Mouse (Mus musculus): Measurements from ENCODE around the gene Agl.

The Agl gene

GRCm38 (mm10) chr3:116807811-116808506 lies at the start of gene Agl:
Gene Agl, minus strand, starts transcription at chr3:116808166.
- in situ Hi-C loops (cut with MboI, MseI), result no loop called here

- in situ Hi-C loops (cut with MboI, MseI), result no loop called here
Measured at GRCm38 (mm10) chr3:116857611-116858010, 49.6 kb upstream of the Agl start.

- in situ Hi-C loops (cut with MboI, MseI), result no loop called here
Measured at GRCm38 (mm10) chr3:116852421-116852820, 44.5 kb upstream of the Agl start.

DNA sequence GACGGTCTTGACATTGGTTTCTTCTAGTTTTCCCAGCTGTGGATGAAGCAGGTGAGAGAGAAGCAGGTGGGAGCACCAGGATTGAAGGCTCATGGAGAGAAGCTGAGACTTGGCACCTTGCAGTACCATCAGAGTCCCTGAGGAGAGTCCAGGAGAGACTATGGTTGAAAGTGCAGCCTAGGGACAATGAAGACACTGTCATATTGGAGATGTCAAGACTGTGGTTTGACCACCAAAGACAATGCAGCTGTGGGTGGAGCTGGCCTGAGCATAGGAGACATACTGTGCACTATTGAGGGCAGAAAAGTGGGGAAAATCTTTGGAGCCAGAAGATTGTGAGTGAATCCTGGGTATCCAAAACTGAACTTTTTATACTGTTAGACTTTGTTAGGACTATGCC lies 42.4 kb upstream of the Agl start:
- in situ Hi-C loops (cut with MboI, MseI), result no loop called here

DNA sequence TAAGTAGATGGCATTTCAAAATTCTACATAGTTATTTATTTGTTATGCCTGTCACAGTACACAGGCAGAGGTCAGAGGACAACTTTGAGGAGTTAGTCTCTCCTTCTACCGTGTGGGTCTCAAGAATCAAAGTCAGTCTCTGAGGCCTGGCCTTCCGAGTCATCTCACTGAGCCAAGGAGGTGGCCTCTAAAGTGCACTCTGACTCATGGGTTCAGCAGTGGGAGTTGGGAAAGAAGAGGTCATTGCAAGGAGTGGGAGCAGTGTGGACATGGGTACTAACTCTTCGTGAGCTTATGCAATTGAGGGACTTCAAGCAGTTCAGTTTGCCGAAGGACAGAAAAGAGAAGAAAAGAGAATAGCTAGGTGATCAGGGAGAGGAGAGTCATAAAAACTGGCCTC lies 41.0 kb upstream of the Agl start:
- in situ Hi-C loops (cut with MboI, MseI), result no loop called here

DNA sequence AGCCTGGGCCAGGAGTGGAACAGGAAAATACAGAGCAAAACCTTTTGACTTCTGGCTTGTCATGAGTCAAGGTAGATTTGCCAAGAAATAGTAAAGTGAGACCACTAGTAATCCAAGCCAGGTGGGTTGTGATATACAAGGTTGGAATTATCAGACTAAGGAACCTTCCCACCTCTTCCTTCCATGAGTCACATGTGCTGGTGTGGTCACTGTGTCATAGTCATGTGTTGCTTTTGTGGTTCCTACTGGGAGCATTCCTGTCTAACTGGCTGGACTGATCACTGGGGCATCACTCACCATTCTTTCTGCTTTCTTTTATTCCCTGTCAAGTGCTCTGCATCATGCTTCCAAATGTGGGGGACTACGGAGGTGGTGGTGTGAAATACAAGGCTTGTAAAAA lies 40.1 kb upstream of the Agl start:
- in situ Hi-C loops (cut with MboI, MseI), result no loop called here

DNA sequence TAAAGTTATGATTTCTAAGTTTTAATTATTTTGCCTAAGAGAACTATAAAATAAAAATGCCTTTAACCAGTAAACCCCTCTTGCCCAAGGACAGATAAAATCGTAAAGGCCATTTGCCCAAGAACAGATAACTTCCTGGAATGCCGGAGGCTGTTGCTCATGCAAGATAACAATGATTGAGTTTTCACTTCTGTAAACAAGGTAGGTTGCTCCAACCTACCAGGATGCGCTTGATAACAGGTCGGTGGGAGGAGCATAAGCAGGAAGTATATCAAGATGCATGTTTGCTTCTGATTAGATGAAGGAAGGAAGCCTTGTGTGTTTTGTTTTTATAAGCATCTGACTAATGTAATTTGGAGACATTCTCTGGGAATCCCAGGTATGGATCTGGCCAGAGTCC lies 38.1 kb upstream of the Agl start:
- in situ Hi-C loops (cut with MboI, MseI), result no loop called here

GRCm38 (mm10) chr3:116844880-116845579 lies 37.1 kb upstream of the Agl start:
- in situ Hi-C loops (cut with MboI, MseI), result no loop called here

DNA sequence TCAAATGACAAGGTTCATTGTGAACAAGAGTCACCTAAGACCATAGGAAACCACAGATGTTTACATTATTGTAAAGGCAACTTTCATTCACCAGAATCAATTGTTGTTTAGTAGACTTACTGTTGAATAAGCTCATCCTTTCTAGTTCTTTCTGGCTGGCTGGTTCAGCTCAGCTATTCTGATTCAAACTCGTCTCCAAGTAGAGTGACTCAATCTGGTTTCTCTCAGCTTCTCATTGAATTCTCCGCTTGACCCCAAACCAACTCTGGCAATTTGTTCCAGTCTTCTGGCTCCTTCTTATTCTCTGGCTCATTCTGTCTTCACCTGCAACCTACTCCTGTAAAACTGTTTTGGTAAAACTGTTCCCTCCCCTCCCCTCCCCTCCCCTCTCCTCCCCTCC lies 33.3 kb upstream of the Agl start:
- in situ Hi-C loops (cut with MboI, MseI), result no loop called here

GRCm38 (mm10) chr3:116836681-116837475 lies 28.9 kb upstream of the Agl start:
- in situ Hi-C loops (cut with MboI, MseI), result no loop called here

DNA sequence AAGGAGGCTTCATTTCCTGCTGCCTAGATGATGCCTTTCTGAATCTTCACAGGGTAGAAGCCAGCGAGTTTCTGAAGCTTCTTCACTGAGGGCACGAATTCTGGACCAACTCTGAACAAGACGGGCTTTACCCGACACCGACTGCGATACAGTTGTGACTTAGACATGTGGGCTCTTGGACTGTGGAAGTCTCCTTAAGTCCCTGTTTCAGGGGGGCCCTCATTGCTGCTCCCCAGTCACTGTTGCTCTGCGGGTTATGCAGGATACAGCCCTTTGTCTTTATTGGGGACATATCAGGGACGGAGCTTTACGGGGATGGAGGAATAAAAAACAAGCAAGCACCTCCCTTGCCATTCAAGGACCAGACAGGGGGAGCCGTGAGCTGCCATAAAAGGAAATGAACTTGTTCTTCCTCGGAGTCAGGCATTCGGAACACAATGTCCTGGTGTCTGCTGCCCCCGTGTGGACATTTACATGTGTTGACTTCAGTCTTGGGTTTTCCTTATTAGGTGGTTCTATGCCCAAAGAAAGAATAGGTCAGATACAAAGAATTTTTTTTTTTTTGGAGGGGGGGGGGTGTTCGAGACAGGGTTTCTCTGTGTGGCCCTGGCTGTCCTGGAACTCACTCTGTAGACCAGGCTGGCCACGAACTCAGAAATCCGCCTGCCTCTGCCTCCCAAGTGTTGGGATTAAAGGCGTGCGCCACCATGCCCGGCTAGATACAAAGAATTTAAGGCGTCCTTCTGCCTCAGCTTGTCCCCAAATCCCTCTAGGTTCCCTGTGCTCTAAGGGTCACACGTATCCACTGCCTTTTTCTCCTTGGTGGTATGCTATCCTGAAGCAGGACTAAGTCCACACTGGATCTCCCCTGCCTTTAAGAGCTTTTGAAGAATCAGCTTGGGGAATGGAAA lies 28.1 kb upstream of the Agl start:
- in situ Hi-C loops (cut with MboI, MseI), result no loop called here

DNA sequence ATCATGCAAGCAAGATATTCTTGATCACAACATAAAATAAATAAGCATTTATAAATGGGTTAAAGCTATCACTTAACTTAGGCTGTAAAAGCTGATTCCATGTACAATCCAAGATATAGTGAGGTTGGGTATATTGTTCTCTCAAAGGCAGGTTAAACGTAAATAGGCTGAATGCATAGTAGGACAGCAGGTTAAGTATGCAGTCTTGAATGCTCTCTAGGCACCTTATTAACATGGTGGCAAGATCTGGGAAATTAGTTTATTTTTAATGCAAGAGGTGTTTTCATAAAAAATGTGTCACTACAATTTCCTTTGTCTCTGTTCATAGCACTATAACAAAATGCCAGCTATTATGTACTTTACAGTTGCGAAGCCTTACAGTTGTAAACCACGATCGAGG lies 27.4 kb upstream of the Agl start:
- in situ Hi-C loops (cut with MboI, MseI), result no loop called here

- in situ Hi-C loops (cut with MboI, MseI), result no loop called here
Measured at GRCm38 (mm10) chr3:116834241-116834640, 26.3 kb upstream of the Agl start.

GRCm38 (mm10) chr3:116833491-116833890 lies 25.5 kb upstream of the Agl start:
- in situ Hi-C loops (cut with MboI, MseI), result no loop called here

DNA sequence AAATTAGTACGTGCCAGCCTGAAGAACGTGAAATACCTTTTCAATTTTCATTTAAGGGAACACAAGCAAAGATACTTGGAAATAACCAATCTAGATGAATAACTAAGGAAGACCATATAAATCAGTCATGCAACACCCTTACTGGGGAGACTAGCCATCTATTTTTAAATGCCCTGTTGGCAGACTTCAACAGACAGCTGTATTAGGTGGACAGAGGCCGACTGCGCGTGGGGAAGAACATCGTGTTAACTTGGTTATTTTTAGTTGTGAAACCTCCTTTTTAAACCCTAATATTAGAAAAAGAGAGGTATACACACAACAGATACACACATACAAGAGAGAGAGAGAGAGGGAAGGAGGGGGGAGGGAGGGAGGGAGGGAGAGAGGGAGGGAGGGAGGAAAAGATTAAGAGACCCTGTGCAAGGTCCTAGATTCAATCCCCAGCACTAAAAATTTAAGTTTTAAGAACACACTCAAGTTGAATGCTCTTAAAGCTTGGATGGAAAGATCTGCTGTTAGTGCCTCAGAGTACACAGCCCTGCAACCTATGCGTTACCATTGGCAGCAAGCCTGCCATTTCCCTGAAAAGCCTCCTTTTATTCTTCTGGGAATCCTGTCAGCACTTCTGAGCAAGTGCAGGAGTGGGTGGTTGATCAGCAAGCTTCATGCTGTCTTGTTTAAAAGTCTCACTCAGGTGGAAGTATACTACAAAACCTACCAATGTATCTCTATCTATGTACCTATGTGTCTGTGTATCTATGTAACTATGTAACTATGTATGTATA lies 24.8 kb upstream of the Agl start:
- in situ Hi-C loops (cut with MboI, MseI), result no loop called here

- in situ Hi-C loops (cut with MboI, MseI), result no loop called here
Measured at GRCm38 (mm10) chr3:116831324-116831723, 23.4 kb upstream of the Agl start.

DNA sequence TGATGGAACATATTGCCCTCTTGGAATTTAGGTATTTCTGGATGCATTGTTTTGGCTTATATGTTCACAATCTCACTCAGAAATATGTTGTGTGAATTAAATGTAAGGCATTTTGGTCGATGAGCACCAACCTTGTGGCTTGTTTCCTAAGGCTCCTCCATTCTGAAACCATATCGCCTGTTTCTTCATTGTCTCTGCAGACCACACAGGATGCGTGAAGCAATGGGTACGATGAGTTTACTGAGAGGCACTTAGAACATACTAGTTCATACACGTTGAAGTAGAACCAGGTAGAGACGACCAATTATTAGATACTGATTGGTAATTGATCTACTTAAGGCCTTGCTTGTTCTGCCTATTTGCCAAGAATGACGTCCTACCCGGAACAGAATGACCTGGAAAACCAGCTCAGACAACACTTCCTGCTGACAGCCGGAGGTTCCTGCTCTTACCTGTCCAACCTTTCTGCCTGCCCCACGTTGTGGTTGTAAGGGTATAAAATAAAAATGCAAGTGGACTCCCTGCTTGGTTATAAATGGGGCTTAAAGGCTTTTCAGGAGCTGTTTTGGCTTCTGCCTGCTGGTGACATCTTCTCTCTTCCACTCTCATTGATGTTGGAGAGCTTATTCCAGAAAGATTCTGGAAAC lies 21.4 kb upstream of the Agl start:
- in situ Hi-C loops (cut with MboI, MseI), result no loop called here

GRCm38 (mm10) chr3:116826471-116827215 lies 18.7 kb upstream of the Agl start:
- in situ Hi-C loops (cut with MboI, MseI), result no loop called here

DNA sequence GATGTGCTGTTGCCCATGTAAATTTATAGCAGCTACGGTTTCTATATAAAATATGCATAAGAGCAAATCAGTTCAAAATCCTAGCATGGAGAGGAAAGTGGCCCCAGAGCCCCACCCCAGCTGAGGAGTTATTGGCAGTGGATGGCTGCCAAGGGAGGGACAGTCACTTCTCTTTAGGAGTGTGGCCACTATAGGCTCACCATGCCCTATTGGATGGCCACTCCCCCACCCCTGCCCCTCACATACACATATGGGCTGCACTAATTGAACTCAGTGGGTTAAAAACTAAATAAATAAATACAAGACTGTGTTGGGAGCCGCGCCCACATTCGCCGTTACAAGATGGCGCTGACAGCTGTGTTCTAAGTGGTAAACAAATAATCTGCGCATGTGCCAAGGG lies 9.3 kb upstream of the Agl start:
- in situ Hi-C loops (cut with MboI, MseI), result no loop called here
